Mouse (Mus musculus) spleen, adult 2 months (tissue): ENCODE measurements around the gene Klhl29. TPM values are rescaled to one million over a fixed set of nuclear protein-coding genes. Genes with fewer than 3 reads are reported as not detected.

Experiments used
- DNase-seq, 2 experiments: peaks; one replicate each; pipeline versions ENCODE4 v3.0.0 to v3.0.0-alpha.2; 2012 to 2021; ENCODE audit warnings: low spot score in 2 of 2, low read depth in 1 of 2
- H3K27ac ChIP-seq: fragments of 200-500 bp; 2 replicates; pipeline ENCODE4 v1.5.1; 2012; ENCODE audit warnings: low read length, inconsistent platforms; ENCODE audit not compliant: insufficient read depth
- H3K27me3 ChIP-seq: fragments of 200-500 bp; 2 replicates; pipeline ENCODE4 v1.6.1; 2012; ENCODE audit warnings: mild to moderate bottlenecking, moderate library complexity, low read length, inconsistent platforms; ENCODE audit not compliant: control insufficient read depth, insufficient read depth
- H3K36me3 ChIP-seq: fragments of 200-500 bp; 2 replicates; pipeline ENCODE4 v1.6.1; 2012; ENCODE audit warnings: mild to moderate bottlenecking, low read length, inconsistent platforms; ENCODE audit not compliant: control insufficient read depth, insufficient read depth
- H3K4me1 ChIP-seq: fragments of 200-500 bp; 2 replicates; pipeline ENCODE4 v1.6.1; 2011; ENCODE audit warnings: inconsistent platforms; ENCODE audit not compliant: control insufficient read depth, insufficient read depth, insufficient read length
- H3K4me3 ChIP-seq: fragments of 200-500 bp; 2 replicates; pipeline ENCODE4 v1.5.1; 2011; ENCODE audit warnings: mild to moderate bottlenecking, inconsistent platforms; ENCODE audit not compliant: insufficient read depth, insufficient read length; ENCODE audit errors: extremely low read depth
- CTCF ChIP-seq: fragments of 200-500 bp; IDR thresholded peaks from 2 replicates; pipeline ENCODE4 v1.5.1; 2011; ENCODE audit warnings: mild to moderate bottlenecking, inconsistent platforms; ENCODE audit not compliant: insufficient read depth, insufficient read length, insufficient replicate concordance; ENCODE audit errors: extremely low read depth
- POLR2A ChIP-seq: fragments of 200-500 bp; IDR thresholded peaks from 2 replicates; pipeline ENCODE4 v1.6.1; 2011; ENCODE audit warnings: low read depth, low read length, inconsistent platforms
- WGBS: fragments of 180-500 bp; shearing (Covaris S2); methylation state at CpG from one replicate; pipeline ENCODE4 v1.1.7; 2018; 5-methylcytosine and 5-hydroxymethylcytosine counted together
- polyA plus RNA-seq: library from polyadenylated mRNA; depleted of rRNA; stranded (reverse); fragments of >200 nt; gene quantifications from 2 replicates; pipeline ENCODE4 v1.2.3, GENCODE M21; 2012

The Klhl29 gene
- polyA plus RNA-seq, 1 experiment, result 6.4 TPM

- 74% methylated on average over 5 of the region's 5 CpGs for WGBS
- no peak for DNase-seq
- TF ChIP-seq CTCF, result no peak
- TF ChIP-seq POLR2A, result no peak
Measured at GRCm38 (mm10) chr12:5301841-5302240, 73.6 kb downstream of the Klhl29 start.

GRCm38 (mm10) chr12:5296422-5296821 is 79.1 kb downstream of the Klhl29 start:
- WGBS, result 88% methylated on average over 7 of the region's 7 CpGs
- Histone ChIP-seq H3K36me3 (no peaks in the 10 kb centered on the region), H3K27ac (no peak overlapping the region), H3K4me1 (no peaks in the 10 kb centered on the region), H3K4me3 (no peak overlapping the region), H3K27me3 (no peaks in the 10 kb centered on the region)
- TF ChIP-seq POLR2A (no peak), CTCF (no peak)
- DNase-seq, result no peak

More at GRCm38 (mm10) chr12:5301841-5302240, 73.6 kb downstream of the Klhl29 start:
- Histone ChIP-seq H3K27me3 (no peaks in the 10 kb centered on the region), H3K27ac (no peak overlapping the region), H3K4me1 (no peaks in the 10 kb centered on the region), H3K4me3 (no peak overlapping the region), H3K36me3 (no peaks in the 10 kb centered on the region)

- H3K4me1 ChIP-seq, result no peaks in the 10 kb centered on the region
- H3K36me3 ChIP-seq, result no peaks in the 10 kb centered on the region
- WGBS, result 86% methylated on average over 7 of the region's 7 CpGs
Measured at GRCm38 (mm10) chr12:5292316-5292715, 83.2 kb downstream of the Klhl29 start.

GRCm38 (mm10) chr12:5285579-5285978 is 89.9 kb downstream of the Klhl29 start:
- Histone ChIP-seq H3K4me1 (no peaks in the 10 kb centered on the region), H3K36me3 (no peaks in the 10 kb centered on the region), H3K4me3 (no peak overlapping the region), H3K27ac (no peak overlapping the region), H3K27me3 (no peaks in the 10 kb centered on the region)
- no peak for DNase-seq
- no peak for TF ChIP-seq POLR2A
- TF ChIP-seq CTCF, result no peak
- WGBS, result 87% methylated on average over 11 of the region's 11 CpGs

More at GRCm38 (mm10) chr12:5292316-5292715, 83.2 kb downstream of the Klhl29 start:
- no peak overlapping the region for H3K4me3 ChIP-seq
- no peaks in the 10 kb centered on the region for H3K27me3 ChIP-seq
- DNase-seq, result no peak
- H3K27ac ChIP-seq, result no peak overlapping the region
- TF ChIP-seq CTCF, result no peak
- no peak for TF ChIP-seq POLR2A

- DNase-seq, result no peak
- no peaks in the 10 kb centered on the region for H3K4me1 ChIP-seq
- H3K4me3 ChIP-seq, result no peak overlapping the region
- H3K27ac ChIP-seq, result no peak overlapping the region
- no peaks in the 10 kb centered on the region for H3K27me3 ChIP-seq
- H3K36me3 ChIP-seq, result no peaks in the 10 kb centered on the region
- TF ChIP-seq CTCF, result no peak
- no peak for TF ChIP-seq POLR2A
- WGBS, result 88% methylated on average over 6 of the region's 6 CpGs
Measured at GRCm38 (mm10) chr12:5284961-5285360, 90.5 kb downstream of the Klhl29 start.

- H3K27ac ChIP-seq, result no peak overlapping the region
- 89% methylated on average over 2 of the region's 2 CpGs for WGBS
- H3K27me3 ChIP-seq, result no peaks in the 10 kb centered on the region
- TF ChIP-seq POLR2A (no peak), CTCF (no peak)
- DNase-seq, result no peak
- no peak overlapping the region for H3K4me3 ChIP-seq
- no peaks in the 10 kb centered on the region for H3K4me1 ChIP-seq
- H3K36me3 ChIP-seq, result no peaks in the 10 kb centered on the region
Measured at GRCm38 (mm10) chr12:5283654-5284053, 91.8 kb downstream of the Klhl29 start.

GRCm38 (mm10) chr12:5282611-5283010 is 92.9 kb downstream of the Klhl29 start:
- Histone ChIP-seq H3K27ac (no peak overlapping the region), H3K36me3 (no peaks in the 10 kb centered on the region), H3K4me3 (no peak overlapping the region), H3K4me1 (no peaks in the 10 kb centered on the region), H3K27me3 (no peaks in the 10 kb centered on the region)
- TF ChIP-seq CTCF, result no peak
- DNase-seq, result no peak
- 23% methylated on average over 2 of the region's 2 CpGs for WGBS
